Mouse (Mus musculus): ENCODE results near the gene Vhl.

- peak; percentile 30; the same call in 1 of the 2 replicates for TF ChIP-seq CTCF (IDR thresholded peaks at IDR 0.05; ENCODE audit: insufficient read depth, low read depth, low read length)
- TF ChIP-seq POLR2A (IDR thresholded peaks at IDR 0.05; ENCODE audit: insufficient read depth, low read depth, low read length) = peak; percentile 73
Measured at GRCm38 (mm10) chr6:113604432-113605223, 19.1 kb upstream of the Vhl start, which contains the start of gene Brk1.

Measured in olfactory bulb, adult 2 months (tissue).